Mouse (Mus musculus) mesoderm, embryonic 11.5 days (tissue): Measurements from ENCODE around the gene Plg.

Experiments used
- DNase-seq: peaks from one replicate; pipeline ENCODE4 v3.0.0-alpha.2; 2012; ENCODE audit warnings: low read depth, low spot score

Plg gene

GRCm38 (mm10) chr17:12377981-12378705 is at the start of gene Plg:
Gene Plg (plus strand): TSS chr17:12378608.
- no peak for DNase-seq

- DNase-seq = no peak
These were observed 43.3 kb upstream of the Plg start for GRCm38 (mm10) chr17:12335115-12335514.

GRCm38 (mm10) chr17:12336073-12336868 is 42.1 kb upstream of the Plg start:
- DNase-seq = no peak

GRCm38 (mm10) chr17:12337156-12337555 is 41.3 kb upstream of the Plg start:
- DNase-seq = no peak

- DNase-seq = no peak
These were observed 34.6 kb upstream of the Plg start for GRCm38 (mm10) chr17:12343702-12344376.

- no peak for DNase-seq
These were observed 30.9 kb upstream of the Plg start for GRCm38 (mm10) chr17:12347462-12347861.

- DNase-seq = no peak
These were observed 26.8 kb upstream of the Plg start for GRCm38 (mm10) chr17:12351564-12351963.

GRCm38 (mm10) chr17:12352781-12353180 is 25.6 kb upstream of the Plg start:
- DNase-seq = no peak

GRCm38 (mm10) chr17:12359876-12360275 is 18.5 kb upstream of the Plg start:
- DNase-seq = no peak

- no peak for DNase-seq
These were observed 14.6 kb upstream of the Plg start for GRCm38 (mm10) chr17:12363601-12364425.

- no peak for DNase-seq
These were observed 14.0 kb upstream of the Plg start for GRCm38 (mm10) chr17:12364426-12364735.

- peak; percentile 64 for DNase-seq
These were observed 11.0 kb upstream of the Plg start for GRCm38 (mm10) chr17:12367373-12367930.

GRCm38 (mm10) chr17:12369393-12369792 is 9.0 kb upstream of the Plg start:
- DNase-seq = no peak

- DNase-seq = peak; percentile 40
These were observed 8.1 kb upstream of the Plg start for GRCm38 (mm10) chr17:12370289-12370688.

GRCm38 (mm10) chr17:12371310-12371925 is 7.0 kb upstream of the Plg start:
- peak; percentile 48 for DNase-seq

GRCm38 (mm10) chr17:12372021-12372420 is 6.4 kb upstream of the Plg start:
- DNase-seq = peak; percentile 81

- no peak for DNase-seq
These were observed 4.7 kb upstream of the Plg start for GRCm38 (mm10) chr17:12373601-12374144.

GRCm38 (mm10) chr17:12380287-12380686 is 1.9 kb downstream of the Plg start:
- DNase-seq = no peak

- DNase-seq = no peak
These were observed 3.2 kb downstream of the Plg start for GRCm38 (mm10) chr17:12381579-12381978.

GRCm38 (mm10) chr17:12382531-12382930 is 4.1 kb downstream of the Plg start:
- DNase-seq = peak; percentile 26
